Mouse (Mus musculus): Measurements from ENCODE around the gene Olfr460.

- TF ChIP-seq GATA1 (IDR thresholded peaks at IDR 0.05; ENCODE audit: borderline replicate concordance, low read length) (no peak), FLI1 (IDR thresholded peaks at IDR 0.05; ENCODE audit: low read length) (no peak)
Measured at GRCm38 (mm10) chr6:40584336-40584735, 15.0 kb downstream of the Olfr460 start.
